Comparison of ENCODE assay signal across 14 mouse cellular contexts in genomic region chr15:91252956-91253355, GRCm38 (mm10). TPM values are rescaled to one million over a fixed set of nuclear protein-coding genes. Genes with fewer than 3 reads are reported as not detected.
A peak's percentile ranks its signal among the peaks of the same experiment; 100 is the strongest.
DNase-seq lines count a peak whose midpoint lies in the region; ATAC-seq and TF ChIP-seq lines count a peak whose summit lies in the region.
"Had no signal": no experiment of that assay in that cellular context is flagged by ENCODE, and none has a peak within 500 bp of the region (broad histone marks: within the 10 kb centered on the region; RNA-seq: fewer than 3 reads in every experiment).

No protein-coding gene starts in this region.

- H3K27ac ChIP-seq in hindbrain, embryonic 11.5 days (ENCODE audit: low read depth, low read length) = no peak overlapping the region
- no peak overlapping the region for H3K27ac ChIP-seq in hindbrain, embryonic 10.5 days
- no peak overlapping the region for H3K27ac ChIP-seq in midbrain, postnatal 0 days (ENCODE audit: low read depth, low read length)
- no peak overlapping the region for H3K27ac ChIP-seq in midbrain, embryonic 11.5 days (ENCODE audit: low read depth, low read length)
- H3K27ac ChIP-seq: heart, embryonic 13.5 days had no signal

- no peaks in the 10 kb centered on the region for H3K9me3 ChIP-seq in hindbrain, embryonic 11.5 days (ENCODE audit: control insufficient read depth, low read length)
- no peaks in the 10 kb centered on the region for H3K9me3 ChIP-seq in hindbrain, embryonic 10.5 days
- no peaks in the 10 kb centered on the region for H3K9me3 ChIP-seq in midbrain, postnatal 0 days (ENCODE audit: low read length)
- H3K9me3 ChIP-seq in midbrain, embryonic 11.5 days (ENCODE audit: control insufficient read depth, low read length) = no peaks in the 10 kb centered on the region
- H3K9me3 ChIP-seq: heart, embryonic 13.5 days had no signal

- H3K4me3 ChIP-seq in hindbrain, embryonic 11.5 days (ENCODE audit: low read depth, low read length) = no peak overlapping the region
- H3K4me3 ChIP-seq in hindbrain, embryonic 10.5 days = no peak overlapping the region
- H3K4me3 ChIP-seq in midbrain, postnatal 0 days (ENCODE audit: low read depth, low read length) = no peak overlapping the region
- H3K4me3 ChIP-seq in midbrain, embryonic 11.5 days (ENCODE audit: low read depth, low read length) = no peak overlapping the region
- H3K4me3 ChIP-seq: heart, embryonic 13.5 days had no signal

- H3K27me3 ChIP-seq in hindbrain, embryonic 11.5 days (ENCODE audit: control insufficient read depth, insufficient read depth, low read length) = no peaks in the 10 kb centered on the region
- H3K27me3 ChIP-seq in hindbrain, embryonic 10.5 days (ENCODE audit: insufficient read depth, poor library complexity, severe bottlenecking) = no peaks in the 10 kb centered on the region
- H3K27me3 ChIP-seq in midbrain, postnatal 0 days (ENCODE audit: insufficient read depth, low read length) = no peaks in the 10 kb centered on the region
- no peaks in the 10 kb centered on the region for H3K27me3 ChIP-seq in midbrain, embryonic 11.5 days (ENCODE audit: control insufficient read depth, insufficient read depth, low read length)
- H3K27me3 ChIP-seq: heart, embryonic 13.5 days had no signal

- H3K36me3 ChIP-seq in hindbrain, embryonic 11.5 days (ENCODE audit: control insufficient read depth, insufficient read depth, low read length) = no peaks in the 10 kb centered on the region
- no peaks in the 10 kb centered on the region for H3K36me3 ChIP-seq in hindbrain, embryonic 10.5 days
- H3K36me3 ChIP-seq in midbrain, postnatal 0 days (ENCODE audit: insufficient read depth, low read length) = no peaks in the 10 kb centered on the region
- H3K36me3 ChIP-seq in midbrain, embryonic 11.5 days (ENCODE audit: control insufficient read depth, insufficient read depth, low read length) = no peaks in the 10 kb centered on the region
- H3K36me3 ChIP-seq: heart, embryonic 13.5 days had no signal

- peak; percentile 15 for DNase-seq in hindbrain, embryonic 11.5 days (ENCODE audit: low spot score)
- DNase-seq in hindbrain, embryonic 10.5 days (ENCODE audit: low spot score) = no peak
- peak; percentile 27 for DNase-seq in midbrain, postnatal 0 days (ENCODE audit: low spot score)
- no peak for DNase-seq in midbrain, embryonic 11.5 days (ENCODE audit: low spot score, missing footprints)
- DNase-seq in forelimb bud, embryonic 11.5 days (ENCODE audit: low read depth, low spot score) = peak; percentile 3
- DNase-seq in right cerebral cortex, postnatal 14 days = no peak
- no peak for DNase-seq in adrenal gland, adult 8-10 months
- DNase-seq: kidney, postnatal 4 days; lung, postnatal 14 days; spleen, adult 18-20 months had no signal

- WGBS in hindbrain, embryonic 11.5 days = 67% methylated on average over 8 of the region's 8 CpGs
- 62% methylated on average over 8 of the region's 8 CpGs for WGBS in hindbrain, embryonic 10.5 days
- WGBS in midbrain, postnatal 0 days = 41% methylated on average over 8 of the region's 8 CpGs
- WGBS in midbrain, embryonic 11.5 days = 62% methylated on average over 8 of the region's 8 CpGs

- peak; percentile 66 for TF ChIP-seq CTCF in midbrain, postnatal 0 days (IDR thresholded peaks at IDR 0.05)

- ATAC-seq in hindbrain, embryonic 11.5 days (ENCODE audit: low FRiP score) = no peak
- no peak for ATAC-seq in midbrain, postnatal 0 days (ENCODE audit: low FRiP score)
- ATAC-seq in midbrain, embryonic 11.5 days (ENCODE audit: low FRiP score) = no peak
- ATAC-seq: hindbrain, embryonic 16.5 days had no signal

- H3K9ac ChIP-seq in hindbrain, embryonic 11.5 days (ENCODE audit: low read depth, low read length) = no peak overlapping the region
- H3K9ac ChIP-seq in midbrain, postnatal 0 days (replicated peaks; ENCODE audit: low read length, poor library complexity, severe bottlenecking) = no peak overlapping the region
- H3K9ac ChIP-seq in midbrain, embryonic 11.5 days (ENCODE audit: low read length) = no peak overlapping the region
- H3K9ac ChIP-seq: heart, embryonic 13.5 days had no signal

- no peak overlapping the region for H3K4me2 ChIP-seq in hindbrain, embryonic 11.5 days (replicated peaks; ENCODE audit: low read depth, low read length)
- no peak overlapping the region for H3K4me2 ChIP-seq in midbrain, postnatal 0 days (ENCODE audit: low read depth, low read length, poor library complexity, severe bottlenecking)
- no peak overlapping the region for H3K4me2 ChIP-seq in midbrain, embryonic 11.5 days
- H3K4me2 ChIP-seq: heart, embryonic 13.5 days had no signal

- H3K4me1 ChIP-seq in hindbrain, embryonic 11.5 days (replicated peaks; ENCODE audit: control insufficient read depth, insufficient read depth, low read length) = no peaks in the 10 kb centered on the region
- H3K4me1 ChIP-seq in hindbrain, embryonic 10.5 days (replicated peaks) = no peaks in the 10 kb centered on the region
- H3K4me1 ChIP-seq in midbrain, postnatal 0 days (ENCODE audit: insufficient read depth, low read length) = no peaks in the 10 kb centered on the region
- H3K4me1 ChIP-seq in midbrain, embryonic 11.5 days (ENCODE audit: control insufficient read depth, insufficient read depth, low read length) = 0 out of 2 replicates have a peak, but pooled peaks cover 2% of the 10 kb centered on the region

RNA-seq across cellular contexts. Expression of gene CN725425, which starts 53.7 kb away (rescaled TPM):
- not detected in 2 replicates for polyA plus RNA-seq in hindbrain, embryonic 11.5 days (2014; fragmentation: Nextera tagmentation; extraction: Ambion mirVana)
- not detected in 2 replicates for polyA plus RNA-seq in hindbrain, embryonic 10.5 days (2016; fragmentation: Nextera tagmentation; extraction: Ambion mirVana)
- total RNA-seq in midbrain, postnatal 0 days (2014; rRNA removed) = 0.05 and 0.28 TPM in 2 replicates
- polyA plus RNA-seq in midbrain, postnatal 0 days (2015; fragmentation: Nextera tagmentation; extraction: Ambion mirVana) = 0.22 TPM in 1 of 2 replicates, not detected in the other
- not detected in 2 replicates for polyA plus RNA-seq in midbrain, embryonic 11.5 days (2014; fragmentation: Nextera tagmentation; extraction: Ambion mirVana)
- total RNA-seq in adrenal gland, adult 8-10 months (2022) = not detected
- total RNA-seq: adrenal gland, adult 18-20 months; left cerebral cortex, postnatal 25 days had no signal
- polyA plus RNA-seq: heart, embryonic 13.5 days; hindbrain, embryonic 16.5 days had no signal

Comparison
In these comparisons a context has a peak if more than half of its experiments do, and no peak if none do; other contexts are left out.
1. DNase-seq: peak in hindbrain, embryonic 11.5 days (single experiment), midbrain, postnatal 0 days (single experiment) and forelimb bud, embryonic 11.5 days (single experiment); none in hindbrain, embryonic 10.5 days (single experiment), midbrain, embryonic 11.5 days (single experiment), right cerebral cortex, postnatal 14 days (single experiment) and adrenal gland, adult 8-10 months (single experiment).